Mouse (Mus musculus): ENCODE measurements around the gene Tmigd1. TPM values are rescaled to one million over a fixed set of nuclear protein-coding genes. Genes with fewer than 3 reads are reported as not detected.

Tmigd1 gene
- total RNA-seq, 2 experiments from 2014 or later: 0.22 to 0.27 TPM

DNA sequence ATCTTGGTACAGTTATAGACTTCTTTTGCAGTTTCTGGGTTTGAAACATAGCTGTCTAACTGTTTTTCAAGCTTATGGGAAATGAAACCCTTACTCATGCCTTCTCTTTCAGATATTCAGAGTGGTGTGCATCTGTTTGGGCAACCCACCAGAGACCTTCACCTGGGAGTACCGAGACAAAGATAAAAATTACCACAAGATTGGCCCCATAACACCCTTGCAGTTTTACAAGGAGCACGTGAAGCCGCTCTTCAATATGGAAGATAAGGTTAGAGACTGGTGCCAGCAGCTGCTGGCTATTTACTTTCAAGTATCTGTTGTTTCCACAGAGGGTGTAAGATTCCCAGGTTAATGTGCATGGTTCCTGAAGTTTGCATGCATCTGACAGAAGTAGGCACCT lies 63.7 kb downstream of the Tmigd1 start:
- DNase-seq: no peak
- intact Hi-C loops (cut with DNase I): no loop called here

Other genes starting within 250 kb of the Tmigd1 start
- gene Bhlha9, start 229.7 kb upstream of the Tmigd1 start, total RNA-seq (2021): not detected
- gene Trarg1, start 222.4 kb upstream of the Tmigd1 start, total RNA-seq (2021): 1 to 10 TPM; 4.6 TPM
- 10 to 100 TPM; 26.2 to 30.6 TPM for gene Gosr1, start 138.6 kb upstream of the Tmigd1 start, total RNA-seq (2021)
- 10 to 100 TPM; 43.3 to 44.9 TPM for gene Cpd, start 55.1 kb upstream of the Tmigd1 start, total RNA-seq (2021)
- 10 to 100 TPM; 34.1 to 40.7 TPM for gene Blmh, start 22.6 kb downstream of the Tmigd1 start, total RNA-seq (2021)
- under 1 TPM; 0.51 to 0.58 TPM for gene Slc6a4, start 96.4 kb downstream of the Tmigd1 start, total RNA-seq (2021)
- 1 to 10 TPM; 7.0 to 9.0 TPM for gene Nsrp1, start 176.3 kb downstream of the Tmigd1 start, total RNA-seq (2021)

Measured in heart, postnatal 36 days (tissue).